Comparison of ENCODE assay signal across 1 mouse cellular context in genomic region chr1:75446656-75447055, GRCm38 (mm10).
TF ChIP-seq lines count a peak whose summit lies in the region.

No protein-coding gene starts in this region.

TF ChIP-seq in CH12.LX, 34 proteins besides CTCF, POLR2A, EP300 and RAD21:
- TF ChIP-seq SMC3 (IDR thresholded peaks at IDR 0.05; ENCODE audit: low read depth, low read length) (no peak), IRF4 (IDR thresholded peaks at IDR 0.05; ENCODE audit: low read depth, low read length) (no peak)
